Mouse (Mus musculus): ENCODE measurements around the gene Spindoc.

Gene Spindoc

GRCm38 (mm10) chr19:7335656-7336055 lies 47.1 kb downstream of the Spindoc start:
- no peak for DNase-seq (ENCODE audit: low spot score in 2 of 2)

GRCm38 (mm10) chr19:7334049-7334448 lies 48.7 kb downstream of the Spindoc start:
- DNase-seq (ENCODE audit: low spot score in 2 of 2), result no peak

GRCm38 (mm10) chr19:7321391-7321790 lies 61.4 kb downstream of the Spindoc start:
- no peak for DNase-seq (ENCODE audit: low spot score in 2 of 2)

DNA sequence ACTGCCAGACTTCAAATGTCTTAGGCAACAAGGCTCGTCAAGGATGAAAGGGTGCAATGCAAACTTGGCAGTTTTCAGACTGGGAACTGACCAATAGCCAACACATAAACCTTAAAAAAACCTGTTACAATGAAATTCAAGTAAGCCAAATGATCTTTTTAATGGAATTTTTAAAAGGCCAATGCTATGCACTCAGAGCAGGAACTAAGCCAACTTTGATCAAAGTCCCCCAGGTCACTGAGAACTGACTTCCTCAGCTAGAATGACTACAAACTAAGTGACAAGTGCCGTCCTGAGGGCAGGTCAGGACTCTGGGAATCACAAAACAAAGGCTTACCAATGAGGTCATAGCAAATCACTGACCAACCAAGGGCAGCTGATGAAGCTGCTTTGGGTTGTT lies 62.6 kb downstream of the Spindoc start:
- no peak for DNase-seq (ENCODE audit: low spot score in 2 of 2)

DNA sequence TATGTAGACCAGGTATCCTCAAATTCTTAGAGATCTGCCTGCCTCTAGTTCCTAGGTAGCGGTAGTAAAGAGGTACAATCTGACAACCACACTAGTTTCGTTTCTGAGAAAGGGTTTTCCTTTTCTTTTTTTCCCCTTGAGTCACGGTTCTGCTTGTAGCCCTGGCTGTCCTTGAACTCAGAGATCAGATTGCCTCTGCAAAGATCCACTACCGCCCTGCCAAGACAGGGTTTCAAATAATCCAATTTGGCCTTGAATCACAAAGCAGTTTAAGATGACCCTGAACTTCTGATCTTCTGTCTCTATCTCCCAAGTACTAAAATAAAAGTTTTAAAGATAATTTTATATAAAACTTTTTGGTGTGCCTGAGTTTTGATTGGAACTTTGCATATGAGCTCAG lies 65.1 kb downstream of the Spindoc start:
- DNase-seq (ENCODE audit: low spot score in 2 of 2), result no peak

- no peak for DNase-seq (ENCODE audit: low spot score in 2 of 2)
Observed at GRCm38 (mm10) chr19:7316822-7317221, 66.0 kb downstream of the Spindoc start.

GRCm38 (mm10) chr19:7315587-7315984 lies 67.2 kb downstream of the Spindoc start:
- DNase-seq (ENCODE audit: low spot score in 2 of 2), result no peak

DNA sequence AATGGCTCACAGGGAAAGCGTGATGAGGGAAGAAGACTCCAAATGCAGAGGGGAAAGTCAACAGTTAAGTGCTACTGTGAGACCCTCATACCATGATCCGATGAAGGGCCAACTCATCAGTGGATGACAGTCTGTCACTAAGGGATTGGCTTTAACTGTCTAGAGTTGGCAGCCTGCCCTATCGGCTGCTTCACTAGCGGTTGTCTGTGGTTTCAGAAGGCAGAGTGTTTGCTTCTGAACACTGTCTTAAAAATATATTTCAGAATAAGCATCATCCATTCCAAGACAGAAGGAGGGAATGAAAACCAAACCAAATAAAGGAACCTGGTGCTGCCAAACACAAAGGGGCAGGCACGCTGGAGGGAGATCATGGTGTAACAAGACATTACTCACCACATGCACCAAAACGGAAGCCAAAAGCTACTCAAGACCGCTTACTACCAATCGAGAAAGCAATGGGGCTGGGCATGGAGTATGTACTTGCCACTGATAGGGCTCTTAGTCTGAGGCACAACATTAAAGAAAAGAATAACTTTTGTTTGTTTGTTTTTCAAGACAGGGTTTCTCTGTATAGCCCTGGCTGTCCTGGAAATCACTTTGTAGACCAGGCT lies 67.7 kb downstream of the Spindoc start:
- DNase-seq (ENCODE audit: low spot score in 2 of 2), result no peak

DNA sequence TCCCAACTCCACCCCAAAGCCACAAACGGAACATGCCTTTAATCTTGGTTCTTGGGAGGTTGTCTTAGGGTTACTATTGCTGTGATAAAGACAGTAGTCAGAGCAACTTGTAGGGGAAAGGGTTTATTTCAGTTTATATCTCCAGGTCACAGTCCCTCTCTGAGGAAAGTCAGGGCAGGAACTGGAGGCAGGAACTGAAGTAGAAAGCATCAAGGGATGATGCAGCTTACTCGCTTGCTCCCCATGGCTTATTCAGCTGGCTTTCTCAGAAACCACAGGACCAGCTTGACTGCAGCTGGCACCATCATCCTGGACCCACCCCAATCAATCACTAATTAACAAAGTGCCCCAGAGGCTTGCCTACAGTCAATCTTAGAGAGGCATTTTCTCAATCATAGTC lies 69.1 kb downstream of the Spindoc start:
- DNase-seq (ENCODE audit: low spot score in 2 of 2), result no peak

- DNase-seq (ENCODE audit: low spot score in 2 of 2), result no peak
Observed at GRCm38 (mm10) chr19:7311306-7311705, 71.5 kb downstream of the Spindoc start.

GRCm38 (mm10) chr19:7310704-7311103 lies 72.1 kb downstream of the Spindoc start:
- no peak for DNase-seq (ENCODE audit: low spot score in 2 of 2)

GRCm38 (mm10) chr19:7309738-7310330 lies 73.0 kb downstream of the Spindoc start:
- no peak for DNase-seq (ENCODE audit: low spot score in 2 of 2)

- DNase-seq (ENCODE audit: low spot score in 2 of 2), result no peak
Observed at GRCm38 (mm10) chr19:7307995-7308770, 74.6 kb downstream of the Spindoc start.

GRCm38 (mm10) chr19:7306968-7307367 lies 75.8 kb downstream of the Spindoc start:
- DNase-seq (ENCODE audit: low spot score in 2 of 2), result no peak

GRCm38 (mm10) chr19:7305380-7306310 lies 77.1 kb downstream of the Spindoc start:
- DNase-seq (ENCODE audit: low spot score in 2 of 2), result no peak

DNA sequence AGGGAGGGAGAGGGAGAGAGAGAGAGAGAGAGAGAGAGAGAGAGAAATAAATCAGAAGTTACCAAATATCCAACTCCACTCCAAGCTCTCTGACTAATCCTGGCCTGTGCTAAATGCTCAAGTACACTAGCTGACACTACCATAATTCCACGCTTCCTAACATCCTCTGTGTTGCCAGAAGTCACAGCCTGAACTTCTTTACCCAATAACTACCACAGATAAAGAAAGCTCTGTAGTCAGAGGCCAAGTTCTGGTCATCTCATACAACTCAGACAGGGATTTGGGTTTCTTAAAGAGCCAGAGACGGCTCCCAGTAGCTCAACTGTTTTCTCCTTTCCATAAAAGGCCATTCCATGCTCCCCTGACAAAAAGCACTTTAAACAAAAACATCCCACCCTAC lies 78.0 kb downstream of the Spindoc start:
- DNase-seq (ENCODE audit: low spot score in 2 of 2), result no peak
